Mouse (Mus musculus) lung, embryonic 14.5 days (tissue): Measurements from ENCODE around the gene Mgat4b. TPM values are rescaled to one million over a fixed set of nuclear protein-coding genes. Genes with fewer than 3 reads are reported as not detected.
A peak's percentile ranks its signal among the peaks of the same experiment; 100 is the strongest.
"Not testable (repeated sequence)": the region's sequence is repeated elsewhere in the genome, so short reads cannot be mapped to it uniquely, and the experiment has no call there.

Experiments used
- ATAC-seq: fragments of 200-750 bp; cut with Nextera tagmentation; 2 replicates; pipeline ENCODE4 v1.8.0; 2017; ENCODE audit warnings: mild to moderate bottlenecking, moderate TSS enrichment, moderate library complexity; ENCODE audit not compliant: insufficient read depth
- DNase-seq: peaks from one replicate; pipeline ENCODE4 v3.0.0-alpha.2; 2015
- H3K27ac ChIP-seq: fragments of 300-500 bp; sonication (generic); 2 replicates; pipeline ENCODE4 v1.5.1; 2014; ENCODE audit warnings: low read depth, mild to moderate bottlenecking, moderate library complexity
- H3K27me3 ChIP-seq: fragments of 300-500 bp; sonication (generic); 2 replicates; pipeline ENCODE4 v1.6.1; 2014; ENCODE audit warnings: low read length, control low read depth; ENCODE audit not compliant: insufficient read depth
- H3K36me3 ChIP-seq: fragments of 300-500 bp; sonication (generic); 2 replicates; pipeline ENCODE4 v1.6.1; 2014; ENCODE audit warnings: control low read depth; ENCODE audit not compliant: insufficient read depth
- H3K4me1 ChIP-seq: fragments of 300-500 bp; sonication (generic); 2 replicates; pipeline ENCODE4 v1.6.1; 2014; ENCODE audit warnings: antibody characterized with exemption, control low read depth; ENCODE audit not compliant: insufficient read depth
- H3K4me2 ChIP-seq: fragments of 300-500 bp; sonication (generic); 2 replicates; pipeline ENCODE4 v1.6.1; 2014; ENCODE audit warnings: mild to moderate bottlenecking
- H3K4me3 ChIP-seq: fragments of 300-500 bp; sonication (generic); 2 replicates; pipeline ENCODE4 v1.5.1; 2014; ENCODE audit warnings: low read depth, low read length
- H3K9ac ChIP-seq: fragments of 300-500 bp; sonication (generic); 2 replicates; pipeline ENCODE4 v1.6.1; 2014
- H3K9me3 ChIP-seq: fragments of 300-500 bp; sonication (generic); 2 replicates; pipeline ENCODE4 v1.6.1; 2016; ENCODE audit warnings: low read depth, low read length, control low read depth
- CTCF ChIP-seq: IDR thresholded peaks from 2 replicates; pipeline ENCODE4 v1.5.1; 2016; ENCODE audit warnings: antibody characterized with exemption, low read depth
- WGBS: fragments of 180-500 bp; shearing (Covaris S2); extraction: QIAGEN DNeasy Blood & Tissue Kit; methylation state at CpG from one replicate; pipeline ENCODE4 v1.1.7; 2014; 5-methylcytosine and 5-hydroxymethylcytosine counted together
- polyA plus RNA-seq: library from polyadenylated mRNA; unstranded; fragments of >200 nt; fragmentation: Nextera tagmentation; extraction: Ambion mirVana; gene quantifications from 2 replicates; pipeline ENCODE4 v1.2.1, GENCODE M21; 2014

Mgat4b gene
- polyA plus RNA-seq: 32.8 and 44.2 TPM in 2 replicates

GRCm38 (mm10) chr11:50210505-50211151, at the start of gene Mgat4b, which contains the start of gene Sqstm1:
TSS of gene Mgat4b (plus strand) at chr11:50210890.
TSS of gene Sqstm1 (minus strand) at chr11:50210827.
- H3K4me3 ChIP-seq: peak within 1 kb of the TSS; percentile 96
- H3K27me3 ChIP-seq: no peaks in the 10 kb centered on the region
- H3K4me2 ChIP-seq: peak within 1 kb of the TSS; percentile 79
- peak within 1 kb of the TSS; percentile 94 for H3K9ac ChIP-seq
- under 1% methylated on average over 48 of the region's 48 CpGs for WGBS
- H3K4me1 ChIP-seq: peaks cover 17% of the 10 kb centered on the region
- TF ChIP-seq CTCF: no peak
- peak within 1 kb of the TSS; percentile 98 for H3K27ac ChIP-seq
- DNase-seq (peak; percentile 91), ATAC-seq (peak; percentile 81)
- H3K36me3 ChIP-seq: peaks cover 23% of the 10 kb centered on the region
- no peaks in the 10 kb centered on the region for H3K9me3 ChIP-seq

GRCm38 (mm10) chr11:50161578-50162304, 48.9 kb upstream of the Mgat4b start:
- peak; percentile 51; the same call in 1 of the 2 replicates for ATAC-seq
- DNase-seq: peak; percentile 83
- TF ChIP-seq CTCF: peak; percentile 95
- Histone ChIP-seq H3K36me3 (peaks cover 86% of the 10 kb centered on the region), H3K4me1 (no peaks in the 10 kb centered on the region), H3K9me3 (no peaks in the 10 kb centered on the region), H3K9ac (no peak overlapping the region), H3K4me3 (no peak overlapping the region), H3K27me3 (no peaks in the 10 kb centered on the region), H3K4me2 (no peak overlapping the region), H3K27ac (peak overlapping the region; percentile 58; the same call in 1 of the 2 replicates)
- WGBS: 69% methylated on average over 10 of the region's 10 CpGs

GRCm38 (mm10) chr11:50162338-50163050, 48.2 kb upstream of the Mgat4b start:
- no peaks in the 10 kb centered on the region for H3K9me3 ChIP-seq
- H3K36me3 ChIP-seq: peaks cover 80% of the 10 kb centered on the region
- H3K4me1 ChIP-seq: no peaks in the 10 kb centered on the region
- WGBS: 94% methylated on average over 3 of the region's 3 CpGs
- no peak overlapping the region for H3K9ac ChIP-seq
- ATAC-seq: no peak
- H3K4me3 ChIP-seq: no peak overlapping the region
- TF ChIP-seq CTCF: no peak
- no peaks in the 10 kb centered on the region for H3K27me3 ChIP-seq
- no peak overlapping the region for H3K4me2 ChIP-seq
- DNase-seq: peak; percentile 21
- peak overlapping the region; percentile 58; the same call in 1 of the 2 replicates for H3K27ac ChIP-seq

GRCm38 (mm10) chr11:50168352-50168751, 42.3 kb upstream of the Mgat4b start:
- no peak for TF ChIP-seq CTCF
- H3K4me2 ChIP-seq: no peak overlapping the region
- ATAC-seq (no peak), DNase-seq (no peak)
- peaks cover 63% of the 10 kb centered on the region for H3K36me3 ChIP-seq
- WGBS: 74% methylated on average over 5 of the region's 5 CpGs
- no peaks in the 10 kb centered on the region for H3K9me3 ChIP-seq
- no peak overlapping the region for H3K9ac ChIP-seq
- no peak overlapping the region for H3K27ac ChIP-seq
- H3K4me3 ChIP-seq: no peak overlapping the region
- H3K27me3 ChIP-seq: no peaks in the 10 kb centered on the region
- H3K4me1 ChIP-seq: no peaks in the 10 kb centered on the region

- H3K36me3 ChIP-seq: peaks cover 33% of the 10 kb centered on the region
- peak within 1 kb of the TSS; percentile 69 for H3K4me3 ChIP-seq
- not testable (repeated sequence) for DNase-seq, H3K4me1 ChIP-seq, H3K9me3 ChIP-seq, H3K27me3 ChIP-seq
- peak; percentile 52 for ATAC-seq
- peak within 1 kb of the TSS; percentile 80 for H3K9ac ChIP-seq
- peak within 1 kb of the TSS; percentile 67 for H3K27ac ChIP-seq
- peak within 1 kb of the TSS; percentile 73 for H3K4me2 ChIP-seq
- WGBS: 3% methylated on average over 19 of the region's 19 CpGs
Measured at GRCm38 (mm10) chr11:50174111-50174729, 36.5 kb upstream of the Mgat4b start, which contains the start of gene Mrnip. TSS of gene Mrnip (plus strand) at chr11:50174444.

GRCm38 (mm10) chr11:50174730-50175187, 35.9 kb upstream of the Mgat4b start:
- Histone ChIP-seq H3K9me3 (no peaks in the 10 kb centered on the region), H3K9ac (peak overlapping the region; percentile 80), H3K4me2 (peak overlapping the region; percentile 73), H3K27me3 (no peaks in the 10 kb centered on the region), H3K4me1 (0 out of 2 replicates have a peak, but pooled peaks cover 5% of the 10 kb centered on the region), H3K4me3 (peak overlapping the region; percentile 69), H3K27ac (peak overlapping the region; percentile 67), H3K36me3 (peaks cover 33% of the 10 kb centered on the region)
- ATAC-seq (peak; percentile 100), DNase-seq (peak; percentile 100)
- WGBS: under 1% methylated on average over 27 of the region's 27 CpGs
- TF ChIP-seq CTCF: no peak
